Mouse (Mus musculus) left cerebral cortex, adult 2 months (tissue): ENCODE results near the gene Tnrc6b. TPM values are rescaled to one million over a fixed set of nuclear protein-coding genes. Genes with fewer than 3 reads are reported as not detected.
A peak's percentile ranks its signal among the peaks of the same experiment; 100 is the strongest.
"Not testable (repeated sequence)": the region's sequence is repeated elsewhere in the genome, so short reads cannot be mapped to it uniquely, and the experiment has no call there.

Source experiments
- DNase-seq, 2 experiments: peaks; one replicate each; pipeline ENCODE4 v3.0.0; 2021 to 2022; ENCODE audit warnings: low spot score in 2 of 2, mixed read lengths in 1 of 2; ENCODE audit errors: extremely low spot score in 1 of 2
- H3K27ac ChIP-seq: fragments of 200-600 bp; 2 replicates; pipeline ENCODE4 v1.8.1; 2022
- H3K4me3 ChIP-seq: fragments of 200-600 bp; 2 replicates; pipeline ENCODE4 v1.8.1; 2022
- CTCF ChIP-seq: fragments of 200-600 bp; IDR thresholded peaks from 2 replicates; pipeline ENCODE4 v1.8.1; 2022; ENCODE audit warnings: antibody characterized with exemption, mild to moderate bottlenecking, moderate library complexity
- intact Hi-C: fragments of 180-260 bp; cut with DNase I; formaldehyde crosslinking; loops from one replicate; pipeline ENCODE4 v1.15.1; 2025
- total RNA-seq, 2 experiments: library from RNA; stranded (reverse); gene quantifications; 2 replicates each; pipeline ENCODE4 v1.2.3; 2021

Tnrc6b gene
- total RNA-seq, 2 experiments from 2014 or later, result 118 to 120 TPM

GRCm38 (mm10) chr15:80839653-80840420, 128.7 kb downstream of the Tnrc6b start:
- no peak overlapping the region for H3K27ac ChIP-seq
- intact Hi-C loops, result no loop called here
- no peak for TF ChIP-seq CTCF
- no peak overlapping the region for H3K4me3 ChIP-seq
- DNase-seq, result peak in 1 of 2 experiments; percentile 32

- Histone ChIP-seq H3K27ac (no peak overlapping the region), H3K4me3 (no peak overlapping the region)
- TF ChIP-seq CTCF, result no peak
- no peak for DNase-seq
- intact Hi-C loops, result no loop called here
Observed at GRCm38 (mm10) chr15:80844262-80844661, 133.1 kb downstream of the Tnrc6b start.

GRCm38 (mm10) chr15:80844926-80845325, 133.8 kb downstream of the Tnrc6b start:
- no peak overlapping the region for H3K27ac ChIP-seq
- intact Hi-C loops, result no loop called here
- DNase-seq, result no peak
- TF ChIP-seq CTCF, result no peak
- no peak overlapping the region for H3K4me3 ChIP-seq

- intact Hi-C loops, result no loop called here
- H3K4me3 ChIP-seq, result no peak overlapping the region
- H3K27ac ChIP-seq, result no peak overlapping the region
- DNase-seq, result no peak
- no peak for TF ChIP-seq CTCF
Observed at GRCm38 (mm10) chr15:80850004-80850403, 138.9 kb downstream of the Tnrc6b start.

GRCm38 (mm10) chr15:80850682-80851475, 139.8 kb downstream of the Tnrc6b start:
- H3K27ac ChIP-seq, result no peak overlapping the region
- intact Hi-C loops, result no loop called here
- H3K4me3 ChIP-seq, result no peak overlapping the region
- no peak for TF ChIP-seq CTCF
- DNase-seq, result no peak

GRCm38 (mm10) chr15:80852122-80852521, 141.0 kb downstream of the Tnrc6b start:
- Histone ChIP-seq H3K4me3 (no peak overlapping the region), H3K27ac (no peak overlapping the region)
- no peak for DNase-seq
- no peak for TF ChIP-seq CTCF
- intact Hi-C loops, result no loop called here

GRCm38 (mm10) chr15:80852527-80852926, 141.4 kb downstream of the Tnrc6b start:
- H3K4me3 ChIP-seq, intact Hi-C loops, H3K27ac ChIP-seq, DNase-seq: not testable (repeated sequence)
- TF ChIP-seq CTCF, result peak; percentile 19; the same call in 1 of the 2 replicates

GRCm38 (mm10) chr15:80859366-80859765, 148.3 kb downstream of the Tnrc6b start:
- no peak for TF ChIP-seq CTCF
- no peak for DNase-seq
- intact Hi-C loops, result no loop called here
- H3K27ac ChIP-seq, result no peak overlapping the region
- no peak overlapping the region for H3K4me3 ChIP-seq

GRCm38 (mm10) chr15:80861302-80861701, 150.2 kb downstream of the Tnrc6b start:
- H3K4me3 ChIP-seq, result no peak overlapping the region
- no peak for DNase-seq
- no peak overlapping the region for H3K27ac ChIP-seq
- TF ChIP-seq CTCF, result no peak
- intact Hi-C loops, result no loop called here

- TF ChIP-seq CTCF, result no peak
- DNase-seq, result no peak
- Histone ChIP-seq H3K4me3 (no peak overlapping the region), H3K27ac (no peak overlapping the region)
- intact Hi-C loops, result no loop called here
Observed at GRCm38 (mm10) chr15:80862027-80862426, 150.9 kb downstream of the Tnrc6b start.

GRCm38 (mm10) chr15:80868603-80869002, 157.5 kb downstream of the Tnrc6b start:
- H3K4me3 ChIP-seq, intact Hi-C loops, DNase-seq, H3K27ac ChIP-seq: not testable (repeated sequence)

- no peak for DNase-seq
- no peak overlapping the region for H3K27ac ChIP-seq
- intact Hi-C loops, result loop anchor here (5.0 kb wide), 1 partner anchor 77 kb away; no protein-coding TSS in a partner anchor
- no peak for TF ChIP-seq CTCF
- H3K4me3 ChIP-seq, result no peak overlapping the region
Observed at GRCm38 (mm10) chr15:80874726-80875125, 163.6 kb downstream of the Tnrc6b start.
